Mouse (Mus musculus) frontal cortex, adult 2 months (tissue): ENCODE results near the gene Bcl2l15. TPM values are rescaled to one million over a fixed set of nuclear protein-coding genes. Genes with fewer than 3 reads are reported as not detected.
"Not testable (repeated sequence)": the region's sequence is repeated elsewhere in the genome, so short reads cannot be mapped to it uniquely, and the experiment has no call there.

Source experiments
- DNase-seq, 2 experiments: peaks; one replicate each; pipeline ENCODE4 v3.0.0; 2022; ENCODE audit warnings: low spot score in 1 of 2; ENCODE audit errors: extremely low spot score in 1 of 2
- polyA plus RNA-seq: library from polyadenylated mRNA; depleted of rRNA; stranded (reverse); fragments of >200 nt; gene quantifications from 2 replicates; pipeline ENCODE4 v1.2.3, GENCODE M21; 2012

Gene Bcl2l15
- polyA plus RNA-seq, 1 experiment: 2.8 TPM

GRCm38 (mm10) chr3:103829036-103829435 lies 3.4 kb upstream of the Bcl2l15 start:
- DNase-seq: no peak

DNA sequence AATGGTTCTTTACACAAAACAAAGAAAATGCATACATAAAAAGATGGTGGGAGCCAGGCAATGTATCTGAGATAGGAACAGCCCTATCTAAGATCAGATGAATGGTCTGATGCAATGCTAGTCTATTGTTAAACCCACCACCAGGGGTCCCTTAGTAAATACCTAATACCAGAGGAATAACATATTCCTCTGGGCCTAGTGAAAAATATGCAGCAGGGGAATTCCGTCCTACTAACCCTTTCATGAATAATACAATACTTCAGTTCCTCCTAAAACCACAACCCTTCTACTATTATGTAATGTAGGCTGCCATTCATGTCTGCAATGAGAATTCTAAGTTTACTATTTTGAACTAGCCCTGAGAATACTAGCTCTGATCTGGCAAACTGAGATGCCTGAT lies 1.7 kb upstream of the Bcl2l15 start:
- DNase-seq: not testable (repeated sequence)

DNA sequence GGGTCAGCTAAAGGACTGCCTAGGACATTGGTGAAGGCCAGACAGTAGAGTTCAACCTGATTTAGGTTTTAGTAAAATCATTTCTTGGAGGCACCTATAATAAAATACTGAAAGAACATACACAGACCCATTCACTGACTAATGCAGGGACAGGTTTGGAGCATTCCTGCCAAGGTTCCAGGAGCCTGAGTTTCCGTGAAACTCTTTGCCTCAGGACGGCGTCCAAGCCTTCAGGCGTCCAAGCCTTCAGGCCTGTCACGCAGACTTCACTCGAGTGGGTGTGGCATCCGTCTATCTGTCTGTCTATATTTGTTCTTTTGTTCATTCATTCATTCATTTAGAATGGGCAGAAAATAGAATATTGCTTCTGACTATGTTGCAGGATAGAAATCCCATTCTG lies 1.3 kb upstream of the Bcl2l15 start:
- DNase-seq: no peak

GRCm38 (mm10) chr3:103834001-103834400 lies 1.6 kb downstream of the Bcl2l15 start:
- DNase-seq: no peak

GRCm38 (mm10) chr3:103835272-103835950 lies 3.0 kb downstream of the Bcl2l15 start:
- DNase-seq: no peak

- no peak for DNase-seq
These were observed 3.5 kb downstream of the Bcl2l15 start for GRCm38 (mm10) chr3:103835951-103836310.

GRCm38 (mm10) chr3:103836453-103836852 lies 4.1 kb downstream of the Bcl2l15 start:
- DNase-seq: no peak

GRCm38 (mm10) chr3:103839711-103840110 lies 7.3 kb downstream of the Bcl2l15 start:
- DNase-seq: no peak

DNA sequence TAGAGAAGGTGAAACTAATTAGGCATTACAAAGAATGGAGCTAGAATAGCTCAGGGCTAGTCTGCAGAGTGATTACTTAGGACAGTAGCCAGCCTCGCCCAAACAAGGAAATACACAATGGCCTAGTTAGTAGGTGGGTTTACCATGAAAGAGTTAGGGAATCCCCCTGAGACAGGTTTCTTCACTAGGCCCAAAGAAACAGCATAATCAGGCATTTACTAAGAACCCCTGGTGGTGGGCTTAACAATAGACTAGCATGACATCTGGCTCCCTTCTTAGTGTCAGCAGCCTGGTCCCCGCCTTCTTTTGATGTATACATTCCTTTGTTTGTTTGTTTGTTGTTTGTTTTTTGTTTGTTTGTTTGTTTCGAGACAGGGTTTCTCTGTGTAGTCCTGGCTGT lies 7.8 kb downstream of the Bcl2l15 start:
- not testable (repeated sequence) for DNase-seq

DNA sequence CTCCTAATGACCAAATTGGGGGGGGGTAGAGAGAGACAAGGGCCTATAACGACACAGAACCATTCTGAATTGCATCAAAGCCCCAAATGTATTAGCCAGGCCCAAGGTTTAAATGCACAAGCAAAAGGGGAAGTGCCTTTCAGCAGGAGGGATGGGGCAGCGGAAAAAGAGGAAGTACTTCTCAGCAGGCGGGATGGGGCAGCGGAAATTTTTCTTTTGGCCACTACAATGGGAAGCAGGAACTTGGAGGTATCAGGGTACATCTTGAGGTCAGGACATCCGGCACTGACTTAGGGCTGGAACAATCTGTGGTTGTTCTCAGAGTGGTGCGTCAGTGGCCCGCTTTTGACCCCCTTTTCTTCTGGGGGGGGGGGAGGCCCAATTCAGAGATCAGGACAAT lies 8.5 kb downstream of the Bcl2l15 start:
- not testable (repeated sequence) for DNase-seq

DNA sequence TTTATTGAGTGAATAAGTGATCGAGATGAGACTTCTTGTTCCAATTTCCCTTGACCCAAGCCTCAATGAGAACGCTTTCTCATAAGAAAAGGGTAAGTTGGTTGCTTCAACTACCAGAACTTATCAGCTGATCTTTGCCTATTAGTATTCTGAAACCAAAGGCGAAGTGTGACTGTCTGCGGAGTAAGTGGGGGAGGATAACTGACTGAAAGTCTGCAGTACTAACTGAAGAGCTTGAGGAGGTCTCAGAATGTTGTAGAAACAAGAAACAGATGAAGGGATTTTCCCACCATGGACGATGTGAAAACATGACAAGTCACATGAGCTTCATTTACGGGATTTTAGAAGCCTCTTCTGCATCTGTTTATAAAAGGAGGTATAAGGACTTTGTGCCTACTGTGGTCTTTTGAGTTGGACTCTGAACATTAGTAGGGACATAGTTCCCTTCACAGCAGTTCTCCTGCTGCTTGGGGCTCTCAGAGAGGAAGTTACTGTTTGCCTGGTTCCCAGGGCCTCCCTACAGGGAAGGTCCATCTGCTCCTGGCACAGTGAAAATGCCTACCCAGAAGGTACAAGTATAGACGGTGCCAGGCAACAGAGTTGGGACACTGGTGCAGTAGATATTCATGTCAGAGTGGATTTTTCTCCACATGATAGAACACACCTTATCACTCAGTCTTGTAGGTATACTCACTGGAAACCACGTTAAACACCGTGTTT lies 18.4 kb downstream of the Bcl2l15 start:
- no peak for DNase-seq

DNA sequence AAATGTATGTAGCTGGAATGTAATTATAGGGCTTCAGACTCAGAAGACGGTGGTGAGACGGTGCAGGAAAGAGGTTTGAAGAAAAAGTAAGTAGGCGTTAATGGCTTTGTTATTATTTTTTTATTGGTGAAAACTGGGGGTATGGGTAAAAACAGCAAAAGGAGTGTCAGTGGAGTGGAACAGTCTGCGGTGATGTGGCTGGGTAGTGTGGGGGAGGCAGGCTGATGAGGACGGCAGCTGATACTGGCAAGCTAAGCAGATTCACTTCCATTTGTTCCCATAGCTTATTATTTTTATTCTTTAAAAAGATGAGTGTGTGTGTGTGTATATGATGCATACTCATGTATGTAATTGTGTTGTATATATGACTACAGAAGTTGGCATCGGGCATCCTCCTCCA lies 19.1 kb downstream of the Bcl2l15 start:
- no peak for DNase-seq

DNA sequence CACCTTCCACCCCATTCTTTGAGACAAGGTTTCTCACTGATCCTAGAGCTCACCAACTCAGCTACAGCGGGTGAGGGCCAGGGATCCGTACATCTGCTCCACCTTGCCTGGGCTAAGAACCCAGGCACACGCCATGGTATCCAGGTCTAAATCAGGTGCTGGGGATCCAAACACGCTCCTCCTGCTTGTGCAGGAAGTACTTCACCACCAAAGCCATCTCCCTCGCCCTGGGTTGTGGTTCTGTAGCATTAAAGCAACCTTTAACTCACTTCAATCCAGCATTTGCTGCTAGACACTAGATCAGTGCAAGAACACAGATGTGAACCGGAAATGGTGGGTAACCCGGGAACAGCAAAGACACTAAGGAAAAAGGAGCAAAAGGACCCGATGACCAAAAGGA lies 19.5 kb downstream of the Bcl2l15 start:
- no peak for DNase-seq

GRCm38 (mm10) chr3:103852565-103853299 lies 20.3 kb downstream of the Bcl2l15 start:
- peak in 1 of 2 experiments; percentile 63 for DNase-seq

DNA sequence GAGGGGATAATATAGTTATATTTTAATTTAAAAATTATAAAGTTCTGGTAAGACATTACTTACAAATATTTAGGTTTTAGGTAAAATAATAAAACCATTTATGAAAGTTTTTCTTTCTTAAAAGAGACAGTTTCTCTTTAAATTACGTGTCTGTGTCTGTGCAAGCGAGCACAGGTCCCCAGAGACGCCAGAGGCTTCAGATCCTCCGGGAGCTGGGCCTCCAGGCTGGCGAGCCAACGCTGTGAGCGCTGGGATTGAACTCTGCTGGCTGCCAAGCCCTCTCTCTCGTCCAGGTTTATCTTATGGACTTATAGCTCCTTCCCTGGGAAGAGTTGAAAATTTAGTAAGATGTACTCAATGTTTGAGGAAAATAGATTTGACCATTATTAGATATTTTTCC lies 21.4 kb downstream of the Bcl2l15 start:
- no peak for DNase-seq

DNA sequence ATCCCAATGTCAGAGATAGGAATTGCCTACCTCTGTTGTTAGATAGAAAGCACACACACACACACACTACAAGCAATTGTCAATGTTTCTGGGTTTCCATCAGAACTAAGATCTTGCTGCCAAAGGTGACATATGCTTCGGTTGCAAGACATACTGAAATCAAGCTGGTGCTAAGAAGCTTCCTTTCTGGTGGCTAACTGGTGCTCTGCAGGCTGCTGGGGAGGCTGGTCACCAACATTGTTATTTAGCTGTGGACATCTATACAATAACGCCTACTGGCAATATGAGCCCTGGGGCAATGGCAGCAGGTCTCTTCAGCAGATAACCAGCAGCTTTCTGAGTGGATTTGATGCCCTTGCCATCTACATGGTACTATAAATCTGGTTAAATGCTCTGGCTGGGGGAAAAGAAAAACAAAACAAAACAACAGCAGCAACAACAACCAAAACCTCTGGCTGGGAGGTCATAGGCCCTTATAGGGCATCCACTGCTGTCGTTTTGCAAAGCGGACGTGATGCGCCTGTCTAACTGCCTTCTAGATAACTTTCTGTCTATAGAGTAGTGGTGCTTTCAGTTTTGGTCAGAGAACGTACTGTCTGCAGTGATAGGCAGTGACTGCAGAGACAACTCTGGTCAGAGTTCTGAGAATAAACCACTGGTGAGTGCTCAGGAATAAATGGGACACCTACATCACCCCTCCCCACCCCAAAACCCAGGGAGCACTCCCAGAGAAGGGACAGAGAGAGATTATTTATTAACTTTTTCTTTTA lies 24.8 kb downstream of the Bcl2l15 start:
- no peak for DNase-seq

DNA sequence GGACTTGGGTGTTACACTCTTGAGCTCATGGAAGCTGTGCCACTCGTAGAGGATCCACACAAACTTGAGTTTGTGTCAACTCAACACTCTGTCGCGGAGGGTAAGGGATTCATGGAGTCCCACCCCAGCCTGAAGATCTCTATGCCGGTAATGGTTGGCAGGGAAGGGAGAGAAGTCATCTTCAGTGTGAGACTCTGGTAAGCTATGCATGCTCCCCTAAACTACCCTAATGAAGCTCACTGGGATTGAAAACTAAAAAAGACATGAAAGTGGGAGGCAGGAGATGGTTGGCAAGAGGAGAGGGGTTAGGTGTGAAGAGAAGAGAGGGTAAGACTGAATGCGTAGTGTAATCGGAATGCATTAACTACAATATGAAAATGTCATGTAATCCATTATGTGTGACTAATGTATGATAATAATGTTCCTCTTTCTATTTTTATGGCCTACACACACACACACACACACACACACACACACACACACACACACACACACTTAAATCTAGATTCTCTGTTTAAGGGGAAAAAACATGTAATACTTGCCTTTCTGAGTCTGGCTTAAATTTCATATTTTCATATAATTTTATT lies 25.7 kb downstream of the Bcl2l15 start:
- DNase-seq: no peak

DNA sequence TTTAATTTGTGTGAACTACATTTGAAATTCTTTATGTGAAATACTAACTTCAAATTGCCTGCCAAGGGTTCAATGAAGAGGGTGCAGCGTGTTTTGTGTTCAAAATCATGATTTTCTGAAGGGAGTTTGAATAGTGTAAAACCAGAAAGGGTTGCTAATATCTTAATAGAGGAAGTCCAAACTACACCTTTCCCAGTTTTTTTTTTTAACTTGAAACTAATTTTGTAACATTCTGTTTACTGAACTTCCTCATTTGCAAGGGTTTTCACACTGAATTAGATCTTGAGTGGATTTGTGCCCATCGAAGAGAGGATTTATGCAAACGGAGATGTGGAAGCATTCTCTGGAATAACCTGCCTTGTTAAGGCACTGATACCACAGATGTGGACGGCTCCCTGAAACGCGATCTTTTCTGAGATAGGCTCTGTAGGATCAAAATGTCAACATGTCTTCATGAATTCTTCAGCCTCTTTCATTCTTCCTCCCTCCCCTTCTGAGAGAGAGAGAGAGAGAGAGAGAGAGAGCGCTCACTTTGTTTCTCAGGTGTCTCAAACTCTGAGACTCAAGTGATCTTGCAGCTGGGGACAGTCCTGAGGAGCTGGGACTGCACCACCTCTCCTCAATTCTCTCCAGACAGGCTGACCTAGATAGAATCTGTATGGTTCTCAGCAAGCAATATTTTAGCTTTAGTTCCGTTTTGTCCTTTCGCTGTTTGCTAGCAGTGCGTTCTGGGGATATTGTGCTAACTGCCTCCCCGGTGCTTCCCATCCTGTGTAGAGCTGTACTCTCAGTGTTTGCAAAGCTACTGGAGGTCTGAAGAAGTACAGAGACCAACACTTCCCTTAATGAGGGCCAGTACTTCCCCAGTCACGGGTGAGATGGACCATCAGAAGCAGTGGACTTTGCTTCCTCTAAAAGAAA lies 26.7 kb downstream of the Bcl2l15 start, which contains the start of gene Ptpn22:
Gene Ptpn22 (plus strand): TSS at position 915 of the 921 bp plus-strand sequence.
- no peak for DNase-seq

DNA sequence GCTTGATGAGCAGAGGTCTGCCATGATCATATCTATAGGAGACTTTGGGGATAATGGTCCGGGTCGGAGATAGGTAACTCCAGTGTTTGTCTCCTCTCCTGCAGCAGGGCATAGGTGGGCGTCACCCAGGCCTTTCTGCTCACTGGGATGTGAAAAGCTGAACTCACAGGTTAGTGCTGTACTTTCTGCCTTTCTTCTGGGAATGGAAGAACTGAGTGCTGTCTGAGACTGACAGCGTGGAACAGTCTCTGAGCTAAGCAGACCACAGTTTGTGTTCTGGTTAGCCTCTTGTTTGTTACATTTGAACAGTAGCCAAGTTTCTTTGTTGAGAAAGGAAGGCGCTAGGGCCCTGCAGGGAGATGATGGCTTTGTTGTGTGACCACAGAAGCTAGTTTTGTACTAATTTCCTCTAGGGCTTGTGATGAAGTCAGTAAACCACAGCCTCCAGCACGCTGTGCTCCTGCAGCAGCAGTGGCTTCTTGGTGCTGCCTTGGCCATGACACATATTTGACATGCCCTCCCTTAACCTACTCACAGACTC lies 27.5 kb downstream of the Bcl2l15 start:
- no peak for DNase-seq
